Mouse (Mus musculus) cerebellum, adult 18-20 months (tissue): ENCODE results near the gene Nedd4.

Source experiments
- DNase-seq, 2 experiments: peaks; one replicate each; pipeline ENCODE4 v3.0.0; 2021

The Nedd4 gene

DNA sequence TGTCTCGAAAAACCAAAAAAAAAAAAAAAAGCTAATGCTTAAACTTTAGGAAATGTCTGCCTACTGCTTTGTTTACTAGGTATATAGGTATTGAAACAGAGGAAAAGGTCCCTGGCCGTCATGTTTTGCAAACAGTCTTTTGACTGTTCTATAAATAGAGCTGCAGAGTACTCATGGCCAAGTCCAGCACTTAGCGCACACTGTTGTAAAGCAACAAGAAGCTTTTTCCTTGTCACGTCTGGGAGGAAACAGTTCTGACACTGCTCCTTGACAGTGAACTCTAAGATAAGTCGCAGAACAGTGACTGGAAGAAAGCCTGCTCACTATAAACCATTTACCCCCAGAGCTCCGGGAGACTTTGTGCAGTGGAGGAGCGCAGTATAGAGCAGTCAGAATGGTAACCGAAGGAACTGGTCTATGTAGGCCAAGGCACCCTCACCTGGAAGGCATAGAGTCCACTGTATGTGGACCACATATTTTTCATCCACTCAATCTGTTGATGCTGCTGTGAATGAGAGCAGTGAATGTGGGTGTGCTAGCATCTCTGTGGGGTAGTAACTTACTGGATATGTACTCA lies 19.6 kb downstream of the Nedd4 start:
- no peak for DNase-seq

DNA sequence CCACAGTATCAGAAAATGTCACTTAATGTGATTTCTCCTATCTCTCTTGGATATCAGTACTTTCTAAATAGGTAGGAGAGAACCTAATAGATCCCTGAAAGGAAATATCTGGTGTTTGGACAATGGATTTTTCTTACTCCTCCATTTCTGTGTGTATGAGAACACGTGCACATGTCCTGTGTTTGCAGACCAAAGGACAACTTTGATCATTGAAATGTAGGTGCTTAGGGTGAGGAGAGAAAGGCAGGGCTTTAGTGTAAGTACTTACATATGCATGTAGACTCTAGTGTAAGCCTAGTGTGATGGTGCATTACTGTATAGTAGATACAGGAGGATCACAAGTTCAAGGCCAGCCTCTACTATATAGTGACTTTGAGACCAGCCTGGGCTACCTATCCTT lies 21.1 kb downstream of the Nedd4 start:
- DNase-seq: no peak

DNA sequence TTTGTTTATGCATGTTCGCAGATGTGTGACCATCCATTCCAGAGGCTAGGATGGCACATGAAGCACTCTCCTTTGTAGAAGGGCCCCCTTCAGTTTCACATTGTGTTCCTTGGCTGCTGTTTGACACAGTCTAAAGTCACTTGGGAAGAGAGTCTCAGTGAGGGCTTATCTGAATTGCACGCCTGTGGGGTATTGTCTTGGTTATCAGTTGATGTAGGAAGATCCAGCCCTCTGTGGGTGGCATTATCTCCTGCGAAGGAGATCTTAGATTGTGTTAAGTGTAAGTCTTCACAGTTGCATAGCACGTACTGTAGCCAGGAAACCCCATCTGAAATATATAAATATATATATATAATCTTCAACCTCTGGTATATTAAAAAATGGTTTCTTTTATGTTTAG lies 23.1 kb downstream of the Nedd4 start:
- DNase-seq: no peak

DNA sequence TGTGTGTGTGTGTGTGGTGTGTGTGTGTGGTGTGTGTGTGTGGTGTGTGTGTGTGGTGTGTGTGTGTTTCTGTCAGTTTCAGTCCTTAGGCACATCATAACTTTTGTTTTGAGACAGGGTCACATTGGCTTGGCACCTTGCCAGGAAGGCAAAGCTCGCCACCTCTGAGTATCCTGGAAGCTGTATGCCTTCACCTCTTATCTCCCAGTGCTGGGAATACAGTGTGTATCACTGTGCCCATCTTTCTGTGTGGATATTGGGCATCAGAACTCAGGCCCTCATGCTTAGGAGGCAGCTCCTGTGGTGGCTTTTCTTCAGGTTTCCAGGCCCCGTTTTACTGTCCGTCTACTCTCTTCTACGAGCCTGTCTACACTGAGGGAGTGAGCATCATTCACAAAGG lies 24.4 kb downstream of the Nedd4 start:
- DNase-seq: no peak

DNA sequence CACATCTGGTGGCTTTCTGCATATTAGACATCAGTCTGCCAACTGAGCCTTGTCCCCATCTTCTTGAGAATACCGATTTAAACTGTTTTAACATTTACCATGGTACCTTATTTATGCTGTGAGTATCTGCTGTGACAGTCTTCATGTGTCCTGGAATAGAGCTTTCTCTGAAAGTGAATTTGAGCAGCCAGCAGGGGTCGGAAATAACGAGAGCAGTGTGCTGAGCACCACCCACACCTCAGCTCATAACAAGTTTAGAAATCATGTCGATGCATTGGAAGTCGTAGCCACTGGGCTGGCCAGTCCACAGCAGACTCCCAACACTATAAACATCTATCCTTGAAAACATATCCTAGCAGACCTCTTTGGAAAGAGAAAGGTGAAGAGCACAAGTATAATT lies 27.4 kb downstream of the Nedd4 start:
- DNase-seq: no peak

DNA sequence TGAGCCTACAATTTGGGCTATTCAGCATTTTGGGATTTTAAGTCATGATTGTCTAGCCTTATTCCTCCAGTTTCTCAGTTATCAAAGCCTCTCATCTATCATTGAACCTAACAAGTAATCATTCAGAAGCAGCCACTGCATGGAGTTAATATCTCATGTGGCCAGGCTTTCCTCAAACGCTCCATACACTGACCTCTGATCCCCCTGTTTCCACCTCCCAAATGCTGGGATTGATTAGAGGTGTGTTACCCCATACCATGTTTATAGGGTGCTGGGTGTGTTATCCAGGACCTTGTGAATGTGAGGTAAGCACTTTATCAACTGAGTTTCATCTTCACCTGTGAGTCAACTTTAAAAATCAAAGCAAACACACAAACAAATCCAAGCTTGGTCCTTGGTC lies 28.7 kb downstream of the Nedd4 start:
- no peak for DNase-seq

DNA sequence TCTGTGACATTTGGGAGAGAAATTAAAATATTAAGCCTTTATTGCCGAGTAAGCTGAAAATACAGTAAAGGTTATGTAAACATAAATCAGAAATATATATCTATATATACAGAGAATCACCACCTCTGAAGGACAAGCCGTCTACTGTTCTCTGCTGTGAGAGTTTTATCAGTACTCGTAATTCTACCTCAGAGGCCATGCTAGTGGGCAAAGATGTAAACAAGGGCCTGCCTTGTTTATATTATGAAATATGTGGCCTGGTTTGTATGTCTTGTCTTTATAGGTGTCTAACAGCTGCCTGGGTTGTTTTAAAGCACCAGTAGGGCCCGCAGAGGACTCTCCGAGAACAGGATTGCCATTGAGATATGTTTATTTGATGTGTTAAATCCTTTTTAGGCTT lies 29.8 kb downstream of the Nedd4 start:
- DNase-seq: no peak

DNA sequence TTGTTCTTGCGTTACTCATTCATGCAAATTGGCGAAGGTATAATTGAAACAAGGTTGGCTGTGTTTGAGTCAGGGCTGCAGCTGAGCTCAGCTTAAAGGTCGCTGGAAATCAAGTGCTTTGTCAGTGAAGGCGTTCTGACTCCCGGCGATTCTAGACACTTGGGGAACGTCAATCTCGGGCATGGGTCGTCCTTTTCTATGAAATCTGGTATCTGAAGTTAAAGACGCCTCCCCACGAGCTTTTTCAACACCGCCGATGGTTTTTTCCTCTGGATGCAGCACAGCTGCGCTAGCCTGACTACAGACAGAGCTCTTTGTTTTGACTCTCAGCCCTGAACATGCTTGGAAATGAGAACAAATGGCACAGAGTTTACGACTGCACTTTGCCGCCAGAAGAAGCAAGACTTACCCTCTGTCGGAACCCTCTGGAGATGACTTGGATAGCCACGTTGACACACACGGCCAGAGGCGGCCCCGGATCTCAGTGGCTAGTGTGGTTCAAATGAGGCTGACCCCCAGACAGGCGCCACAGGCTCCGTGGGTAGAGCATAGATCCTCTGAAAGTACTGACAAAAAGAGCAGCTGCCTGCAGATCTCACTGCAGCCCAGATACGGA lies 31.0 kb downstream of the Nedd4 start:
- no peak for DNase-seq

DNA sequence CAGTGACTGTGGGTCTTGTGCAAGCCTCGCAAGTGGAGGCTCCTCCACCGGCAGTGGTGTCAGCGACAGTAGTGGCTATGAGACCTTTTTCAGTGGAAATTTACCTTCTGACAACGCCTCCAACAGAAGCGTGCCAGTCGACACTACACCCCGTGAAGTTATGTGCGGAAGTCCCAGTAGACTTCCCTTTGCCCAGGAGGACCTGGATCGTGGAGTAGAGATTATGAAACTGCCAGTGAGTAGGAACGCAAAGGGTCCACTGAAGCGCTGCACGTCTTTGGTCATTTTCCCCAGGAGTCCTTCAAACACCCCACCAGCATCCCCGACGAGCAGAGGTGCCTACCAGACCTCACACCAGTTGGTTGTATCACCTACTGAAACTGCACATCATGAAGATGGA lies 31.7 kb downstream of the Nedd4 start:
- DNase-seq: no peak

DNA sequence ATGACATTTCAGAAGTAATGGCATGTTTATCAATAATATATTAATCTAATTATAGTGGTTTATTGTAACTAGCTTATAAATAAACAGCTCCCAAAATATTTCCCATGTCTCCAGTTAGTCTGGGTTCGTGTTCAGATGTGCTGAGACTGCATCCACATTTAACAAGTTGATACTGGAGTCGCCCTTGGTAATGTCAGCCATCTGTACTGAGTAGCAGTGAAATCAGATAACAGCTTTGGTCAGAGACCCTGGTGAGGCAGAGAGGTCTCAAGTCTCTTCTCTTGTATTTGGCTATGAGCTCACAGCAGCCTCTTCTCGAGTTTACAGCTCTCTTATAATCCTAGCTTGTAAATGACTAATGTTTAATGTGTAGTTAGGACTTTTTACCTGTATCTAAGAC lies 34.4 kb downstream of the Nedd4 start:
- no peak for DNase-seq

DNA sequence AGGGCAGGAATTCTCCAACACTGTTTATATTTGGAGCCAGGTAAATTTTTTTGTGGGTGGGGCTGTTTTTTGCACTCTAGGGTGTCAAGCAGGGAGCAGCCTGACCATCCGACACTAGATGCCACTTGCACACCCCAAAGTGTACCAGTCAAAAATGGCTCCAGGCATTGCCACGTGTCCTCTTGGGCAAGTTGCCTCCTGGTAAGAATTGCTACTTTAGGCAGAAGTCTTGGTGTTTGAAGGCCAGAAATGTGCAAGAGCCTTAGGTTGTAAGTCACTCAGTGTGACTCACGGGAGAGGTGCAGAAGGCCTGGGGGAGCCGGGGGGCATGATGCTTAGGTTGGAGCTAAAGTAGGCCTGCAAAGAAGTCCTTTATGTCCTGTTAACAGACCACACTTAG lies 35.6 kb downstream of the Nedd4 start:
- DNase-seq: no peak

DNA sequence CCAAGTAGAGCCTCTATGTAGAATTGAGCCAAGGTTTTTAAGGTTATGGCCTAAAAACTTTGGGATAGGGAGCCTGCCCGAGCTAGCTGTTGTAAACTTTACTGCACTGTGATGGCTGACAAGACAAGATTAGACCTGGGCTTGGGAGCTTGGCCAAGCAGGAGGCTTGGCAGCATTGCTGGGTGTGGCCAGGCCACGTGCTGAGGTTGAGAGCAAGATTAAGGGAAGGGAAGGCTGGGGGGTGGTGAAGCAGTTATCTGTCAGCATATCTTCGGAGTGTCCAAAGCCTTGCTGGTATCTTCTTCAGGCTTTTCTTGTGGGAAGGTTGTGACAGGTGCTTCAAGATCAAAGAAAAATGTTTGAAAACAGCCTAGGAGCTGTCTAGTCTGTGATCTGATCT lies 37.6 kb downstream of the Nedd4 start:
- peak; percentile 48 to 49 for DNase-seq

DNA sequence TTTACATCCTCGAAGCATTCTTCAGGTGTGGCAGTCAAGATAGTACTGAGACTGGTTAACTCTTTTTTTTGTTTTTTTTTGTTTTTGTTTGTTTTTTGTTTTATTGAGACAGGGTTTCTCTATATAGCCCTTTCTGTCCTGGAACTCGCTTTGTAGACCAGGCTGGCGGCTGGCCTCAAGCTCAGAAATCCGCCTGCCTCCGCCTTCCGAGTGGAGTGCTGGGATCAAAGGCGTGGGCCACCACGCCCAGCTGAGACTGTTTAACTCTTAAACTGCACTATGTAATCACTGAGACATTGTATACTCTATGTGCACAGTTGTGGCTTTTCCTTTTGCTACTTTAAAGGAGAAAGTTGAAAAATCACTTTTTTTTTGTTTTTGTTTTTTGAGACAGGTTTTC lies 39.3 kb downstream of the Nedd4 start:
- no peak for DNase-seq

DNA sequence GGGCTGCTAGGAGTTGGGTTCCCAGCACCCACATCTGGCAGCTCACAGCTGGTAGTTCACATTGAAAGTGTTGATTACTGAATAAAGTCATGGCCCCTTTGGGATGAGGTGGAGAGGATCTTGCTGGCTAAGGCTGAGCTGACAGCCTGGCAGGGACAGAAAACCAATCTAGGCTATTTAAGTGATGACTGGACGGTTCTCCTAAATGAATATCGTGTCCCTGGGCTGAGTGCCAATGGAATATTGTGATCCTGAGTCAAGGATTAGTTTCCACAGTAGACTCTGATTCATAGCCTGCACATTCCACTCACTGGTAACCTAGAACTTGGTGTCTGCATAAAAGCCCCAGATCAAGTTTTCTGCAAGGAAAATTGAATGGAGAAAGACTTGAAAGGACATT lies 39.9 kb downstream of the Nedd4 start:
- DNase-seq: peak; percentile 48 to 58

DNA sequence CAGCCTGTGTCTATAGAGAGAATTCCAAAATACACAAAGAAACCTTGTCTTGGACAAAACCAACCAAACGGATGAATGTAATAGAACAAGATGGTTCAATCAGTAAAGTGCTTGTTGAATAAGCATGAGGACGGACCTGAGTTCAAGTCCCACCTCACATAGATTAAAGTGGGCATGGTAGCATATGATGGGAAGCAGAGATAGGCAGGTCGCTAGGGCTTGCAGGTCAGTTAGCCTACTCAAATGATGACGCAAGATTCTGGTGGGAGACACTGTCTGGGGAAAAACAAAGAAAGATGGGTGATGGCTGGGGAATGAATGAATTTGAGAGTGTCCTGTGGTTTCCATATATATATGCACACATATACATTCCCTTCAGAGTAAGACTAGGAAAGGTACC lies 41.0 kb downstream of the Nedd4 start:
- no peak for DNase-seq

DNA sequence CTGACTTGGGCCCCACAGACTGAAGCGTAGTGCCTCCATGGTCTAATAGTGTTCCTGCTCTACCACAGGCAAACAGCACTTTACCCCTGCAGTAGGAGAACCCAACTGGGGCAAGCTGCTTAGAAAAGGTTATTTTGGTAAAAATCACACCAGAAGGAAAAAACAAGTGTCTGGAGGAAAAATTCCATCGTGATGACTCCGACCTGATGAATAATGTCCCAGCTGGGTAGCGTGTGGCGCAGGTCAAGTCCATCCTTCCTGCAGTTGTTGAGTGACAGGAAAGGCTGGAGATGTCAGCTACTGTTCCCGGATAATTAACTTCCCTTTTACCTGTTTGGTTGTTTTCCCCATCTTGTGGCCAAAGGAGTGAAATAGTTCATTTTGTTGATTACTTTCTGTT lies 41.6 kb downstream of the Nedd4 start:
- no peak for DNase-seq

DNA sequence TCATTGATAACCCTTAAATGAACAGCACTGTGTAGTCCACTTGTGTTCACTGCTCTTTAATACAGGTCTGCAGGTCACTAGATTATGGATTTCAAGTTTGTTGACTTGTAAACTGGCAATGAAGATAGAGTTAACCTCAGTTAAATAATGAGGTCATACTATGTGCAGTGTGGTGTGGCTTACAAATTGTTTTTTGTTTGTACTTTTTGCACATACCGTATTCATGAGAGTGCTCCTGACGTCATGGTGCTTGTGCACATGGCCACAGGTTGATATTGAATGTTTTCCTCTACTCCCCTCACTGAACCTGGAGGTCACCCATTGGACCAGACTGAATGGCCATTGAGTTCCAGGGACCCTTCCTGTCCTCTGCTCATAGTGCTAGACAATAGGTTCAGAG lies 43.1 kb downstream of the Nedd4 start:
- DNase-seq: no peak

DNA sequence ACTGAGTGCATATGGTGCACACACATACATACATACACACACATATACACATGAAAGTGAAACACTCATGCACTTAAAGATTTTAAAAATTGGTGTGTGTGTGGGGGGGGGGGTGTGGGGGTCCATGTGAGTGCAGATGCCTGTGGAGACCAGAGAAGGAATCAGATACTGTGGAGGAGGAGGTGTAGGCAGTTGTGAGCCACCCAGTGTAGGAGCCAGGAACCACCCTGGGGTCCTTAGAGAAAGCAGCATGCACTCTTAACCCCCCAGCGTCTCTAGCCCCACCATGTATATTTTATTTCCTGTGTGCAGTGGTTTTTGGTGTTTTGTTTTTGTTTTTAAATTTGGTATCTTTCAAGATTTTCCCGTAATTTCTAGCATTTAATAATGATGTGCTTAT lies 45.9 kb downstream of the Nedd4 start:
- DNase-seq: no peak

DNA sequence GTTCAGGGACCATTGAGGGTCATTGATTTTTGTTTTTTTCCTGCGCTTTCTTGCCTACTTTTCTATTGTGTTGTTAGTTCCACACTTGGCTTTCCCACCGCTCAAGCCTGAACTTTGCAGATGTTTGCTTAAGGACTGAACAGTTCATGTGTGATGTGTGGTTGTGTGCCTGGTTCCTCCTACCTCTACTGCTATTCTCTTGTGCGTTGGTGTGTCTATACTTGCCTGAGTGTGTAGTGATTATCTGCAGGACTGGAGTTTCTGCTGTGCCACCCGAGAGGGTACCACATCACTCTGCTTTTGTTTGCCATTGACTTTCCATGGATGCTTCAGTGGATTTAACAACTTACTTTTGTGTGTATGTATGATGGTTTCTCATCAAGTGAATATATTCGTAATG lies 46.5 kb downstream of the Nedd4 start:
- DNase-seq: no peak

DNA sequence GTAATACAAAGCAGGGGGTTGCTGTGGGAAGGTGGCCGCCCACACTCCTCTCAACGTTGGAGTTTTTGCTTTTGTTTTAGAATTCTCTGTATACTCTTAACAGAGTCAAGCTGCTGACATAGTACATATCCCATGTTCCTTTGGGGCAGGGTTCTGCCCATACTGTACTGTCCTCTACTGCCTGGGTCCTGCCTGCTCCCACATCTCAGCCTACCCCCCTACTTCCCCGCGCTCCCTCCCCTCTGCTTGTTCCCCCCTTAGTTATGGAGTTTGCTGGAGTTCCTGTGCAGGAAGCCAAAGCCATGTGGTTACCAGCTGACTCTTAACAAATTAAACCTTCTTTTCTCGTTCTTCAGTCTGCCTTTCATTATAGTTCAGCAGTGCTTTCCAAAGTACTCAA lies 47.9 kb downstream of the Nedd4 start:
- DNase-seq: no peak

DNA sequence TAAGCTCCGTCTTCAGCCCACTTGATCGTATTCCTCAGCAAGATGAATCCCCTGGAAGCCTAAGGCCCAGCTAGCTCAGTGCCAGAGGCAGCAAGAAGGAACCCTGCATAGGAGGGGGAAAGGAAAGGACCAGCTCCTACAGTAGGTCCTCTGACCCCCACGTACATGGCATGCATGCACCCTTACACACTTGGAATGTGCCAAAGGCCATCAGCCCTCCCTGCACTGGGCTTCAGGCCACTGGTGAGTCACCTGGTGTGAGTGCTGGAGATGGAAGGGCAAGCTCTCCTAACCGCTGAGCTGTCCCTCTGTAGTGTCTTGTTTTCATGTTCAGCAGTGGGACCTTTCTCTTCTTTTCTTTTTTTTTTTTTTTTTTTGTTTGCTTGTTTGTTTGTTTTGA lies 52.8 kb downstream of the Nedd4 start:
- peak; percentile 30 to 60 for DNase-seq

DNA sequence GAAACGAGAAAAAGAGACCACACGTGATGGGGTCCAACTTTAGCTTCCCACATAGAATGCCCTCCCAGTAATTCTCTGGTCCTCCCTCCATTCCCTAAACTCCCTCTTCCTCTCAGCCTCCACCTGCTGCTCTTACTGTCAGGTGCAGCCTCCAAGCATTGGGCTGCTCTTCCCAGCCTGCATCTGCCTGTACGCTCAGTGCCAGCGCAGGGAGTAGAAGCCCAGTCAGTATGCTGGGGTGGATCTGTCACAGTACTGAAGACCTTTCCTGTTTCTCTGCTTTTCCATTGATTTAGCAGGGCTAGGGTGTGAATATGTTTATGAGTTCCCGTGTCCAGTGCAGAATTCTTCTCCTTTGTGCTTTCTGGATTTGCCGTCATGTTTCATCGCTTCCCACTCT lies 54.1 kb downstream of the Nedd4 start:
- DNase-seq: peak in 1 of 2 experiments; percentile 27

DNA sequence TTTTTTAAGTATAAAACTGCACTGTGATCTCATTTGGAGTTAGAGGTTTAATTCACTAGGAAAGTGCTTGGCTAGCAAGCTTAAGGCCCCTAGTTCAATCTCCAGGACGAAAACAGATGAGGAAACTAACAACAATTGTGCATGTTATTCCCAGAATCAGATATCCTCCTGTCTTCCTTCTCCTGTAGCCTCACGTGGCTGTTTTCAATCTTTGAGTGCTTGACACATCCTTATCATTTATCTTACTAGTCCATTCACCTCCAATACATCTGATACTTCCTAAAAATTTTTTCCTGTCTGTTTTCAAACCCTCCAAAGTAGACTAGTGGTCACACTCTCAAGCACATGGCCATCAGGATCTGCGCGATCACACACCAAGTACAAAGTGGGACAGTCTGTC lies 57.0 kb downstream of the Nedd4 start:
- DNase-seq: no peak

DNA sequence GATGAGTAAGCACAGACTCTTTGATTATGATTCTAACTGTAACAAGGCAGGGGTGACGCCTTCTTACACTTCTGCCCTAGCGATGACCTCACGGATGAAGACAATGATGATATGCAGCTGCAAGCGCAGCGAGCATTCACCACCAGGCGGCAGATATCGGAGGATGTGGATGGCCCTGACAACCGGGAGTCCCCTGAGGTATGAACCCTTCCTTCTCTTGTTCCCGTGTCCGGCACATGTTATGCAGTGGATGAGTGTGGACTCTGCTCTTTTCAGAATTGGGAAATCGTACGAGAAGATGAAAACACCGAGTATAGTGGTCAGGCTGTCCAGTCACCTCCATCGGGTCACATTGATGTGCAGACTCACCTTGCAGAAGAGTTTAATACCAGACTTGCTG lies 59.1 kb downstream of the Nedd4 start:
- no peak for DNase-seq

DNA sequence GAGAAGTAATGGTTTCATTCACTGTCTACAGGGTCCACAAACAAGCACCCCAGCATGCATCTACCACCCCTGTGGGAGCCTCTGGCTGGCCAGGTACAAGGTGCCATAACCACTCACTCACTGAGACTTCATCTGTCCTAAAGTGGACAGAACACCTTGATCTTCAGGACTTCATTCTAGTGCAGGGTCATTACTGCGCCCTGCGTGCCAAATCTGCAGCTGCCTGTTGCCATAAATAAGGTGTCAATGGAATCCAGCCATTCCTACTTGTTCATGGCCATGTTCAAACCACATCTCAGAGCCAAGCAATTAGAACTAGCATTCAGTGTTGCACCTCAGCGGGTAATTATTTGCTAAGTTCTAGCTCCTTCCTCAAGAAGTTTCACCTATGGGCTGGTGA lies 60.5 kb downstream of the Nedd4 start:
- DNase-seq: no peak
